Mouse (Mus musculus) ES-E14 (cell line): ENCODE measurements around the gene Kdsr. TPM values are rescaled to one million over a fixed set of nuclear protein-coding genes. Genes with fewer than 3 reads are reported as not detected.

ENCODE experiments used
- DNase-seq: peaks from one replicate; pipeline ENCODE4 v3.0.0-alpha.2; 2013; ENCODE audit warnings: low read depth, low spot score
- H3K27ac ChIP-seq: 2 replicates; pipeline ENCODE4 v1.5.1; 2012; ENCODE audit warnings: low read depth, mild to moderate bottlenecking, low read length, moderate library complexity, mixed read lengths; ENCODE audit not compliant: poor library complexity, insufficient read depth, severe bottlenecking
- H3K36me3 ChIP-seq: 2 replicates; pipeline ENCODE4 v1.6.1; 2012; ENCODE audit warnings: mild to moderate bottlenecking, low read length, moderate library complexity, mixed read lengths; ENCODE audit not compliant: control insufficient read depth, poor library complexity, insufficient read depth, severe bottlenecking
- H3K4me1 ChIP-seq, 2 experiments: fragments of 150-350 bp in 1 of 2; sonication (generic) in 1 of 2; 2 replicates each; pipeline ENCODE4 v1.6.1; 2012; ENCODE audit warnings: low read length in 2 of 2, mild to moderate bottlenecking in 1 of 2, mixed read lengths in 1 of 2; ENCODE audit not compliant: control insufficient read depth in 2 of 2, insufficient read depth in 2 of 2, poor library complexity in 1 of 2
- H3K4me3 ChIP-seq, 2 experiments: fragments of 150-350 bp in 1 of 2; sonication (generic) in 1 of 2; 2 replicates each; pipeline ENCODE4 v1.5.1; 2012; ENCODE audit warnings: low read length in 2 of 2, low read depth in 1 of 2, mild to moderate bottlenecking in 1 of 2, mixed read lengths in 1 of 2; ENCODE audit not compliant: insufficient read depth in 1 of 2, poor library complexity in 1 of 2, severe bottlenecking in 1 of 2
- H3K9ac ChIP-seq: 2 replicates; pipeline ENCODE4 v1.6.1; 2012; ENCODE audit warnings: low read depth, mild to moderate bottlenecking, low read length, mixed read lengths; ENCODE audit not compliant: poor library complexity, insufficient read depth, severe bottlenecking
- H3K9me3 ChIP-seq: fragments of 150-350 bp; sonication (generic); 2 replicates; pipeline ENCODE4 v1.6.1; 2012; ENCODE audit warnings: low read depth, mild to moderate bottlenecking, low read length; ENCODE audit not compliant: control insufficient read depth, insufficient read depth
- CHD2 ChIP-seq: IDR thresholded peaks from 2 replicates; pipeline ENCODE4 v1.6.1; 2014; ENCODE audit warnings: mild to moderate bottlenecking, low read depth, low read length, inconsistent platforms
- HCFC1 ChIP-seq: IDR thresholded peaks from 2 replicates; pipeline ENCODE4 v1.6.1; 2012; ENCODE audit warnings: low read length, inconsistent platforms, borderline replicate concordance; ENCODE audit not compliant: insufficient read depth
- MAFK ChIP-seq: IDR thresholded peaks from 2 replicates; pipeline ENCODE4 v1.6.1; 2014; ENCODE audit warnings: mild to moderate bottlenecking, low read depth, low read length, inconsistent platforms; ENCODE audit not compliant: insufficient read depth
- ZC3H11A ChIP-seq: IDR thresholded peaks from 2 replicates; pipeline ENCODE4 v1.6.1; 2012; ENCODE audit warnings: low read depth, mild to moderate bottlenecking, inconsistent platforms, low read length, borderline replicate concordance
- ZNF384 ChIP-seq: IDR thresholded peaks from 2 replicates; pipeline ENCODE4 v1.6.1; 2012; ENCODE audit warnings: low read depth, low read length, inconsistent platforms
- in situ Hi-C, 2 experiments: fragments of 600-800 bp; cut with MboI; formaldehyde crosslinking; loops; one replicate each; pipeline ENCODE4 v1.15.1; 2025; ENCODE audit warnings: low sequenced_read_pairs in 2 of 2, inconsistent platforms in 1 of 2; ENCODE audit not compliant: unreplicated experiment in 2 of 2
- total RNA-seq: library from RNA; depleted of rRNA; stranded (reverse); fragments of 300-350 nt; gene quantifications from 2 replicates; pipeline ENCODE4 v1.2.3, GENCODE M21; 2012

Kdsr gene
- total RNA-seq, 1 experiment = 29.9 TPM

DNA sequence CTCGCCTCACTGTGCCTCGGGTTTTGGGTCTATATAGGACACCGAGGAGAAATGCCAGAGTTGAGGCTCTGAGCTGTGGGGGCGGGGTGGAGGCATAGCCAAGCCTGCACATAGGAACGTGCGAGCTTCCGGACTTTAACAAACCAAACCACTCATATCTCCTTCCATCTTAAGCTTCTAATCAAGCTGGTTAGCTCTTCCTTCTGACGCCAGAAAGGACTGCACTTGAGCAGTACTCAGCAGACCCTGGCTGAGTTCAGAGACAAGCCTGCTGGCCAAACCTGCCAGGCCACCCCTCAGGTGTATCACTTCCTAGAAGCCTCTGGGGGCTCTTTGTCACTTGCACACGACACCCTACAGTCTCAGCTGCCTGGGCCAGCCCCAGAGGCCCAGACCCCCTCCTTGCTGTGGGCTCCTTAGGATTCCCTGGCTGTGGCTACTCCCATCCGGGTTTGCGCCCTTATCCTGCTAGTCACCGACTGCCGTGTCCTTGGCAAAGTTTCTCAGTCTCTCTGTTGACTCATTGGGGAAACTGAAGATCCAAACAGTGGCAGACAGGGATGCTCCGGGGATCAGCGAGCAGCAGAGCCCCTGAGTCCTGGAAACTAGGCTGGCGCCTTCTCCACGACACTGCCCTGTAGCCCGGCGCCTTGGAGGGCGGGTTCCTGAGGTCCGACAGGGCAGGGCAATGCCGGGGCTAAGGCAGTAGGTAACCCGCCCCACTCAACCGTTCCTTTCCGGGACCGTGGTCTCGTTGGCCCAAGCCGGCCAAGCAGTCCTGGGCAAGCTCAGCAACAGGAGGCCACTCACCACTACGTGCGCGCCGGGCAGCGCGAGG lies 574 bp downstream of the Kdsr start:
- peak; percentile 20 for DNase-seq
- peak overlapping the region; percentile 76 to 87 for H3K4me3 ChIP-seq

DNA sequence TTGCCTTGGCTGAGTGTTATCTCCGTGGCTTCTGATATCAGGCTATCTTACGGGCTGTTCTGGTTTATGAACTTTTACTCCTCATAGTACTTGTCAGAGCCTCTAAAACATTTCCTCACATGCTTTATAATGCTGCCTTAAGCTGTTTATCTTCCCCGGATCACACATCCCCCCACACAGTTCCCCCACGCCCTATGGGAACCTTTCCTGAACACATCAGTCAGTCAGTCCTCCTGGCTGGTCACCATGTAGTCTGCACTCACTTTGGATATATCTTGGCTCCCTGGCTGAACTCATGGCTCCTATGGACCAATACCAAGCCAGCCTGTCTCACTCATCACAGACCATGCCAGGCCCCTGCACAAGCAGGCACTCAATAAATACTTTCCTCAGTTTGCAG lies 2.9 kb downstream of the Kdsr start:
- in situ Hi-C loops = no loop called here
- no peaks in the 10 kb centered on the region for H3K9me3 ChIP-seq

More for the DNA sequence above, 574 bp downstream of the Kdsr start:
- peaks cover 0 to 2% of the 10 kb centered on the region in 2 experiments; a peak in 1 of 4 replicates for H3K4me1 ChIP-seq
- H3K27ac ChIP-seq = peak overlapping the region; percentile 6; the same call in 1 of the 2 replicates
- TF ChIP-seq HCFC1 (no peak), CHD2 (no peak), ZC3H11A (no peak), MAFK (no peak), ZNF384 (no peak)
- H3K36me3 ChIP-seq = peaks cover 7% of the 10 kb centered on the region; the same call in 1 of the 2 replicates
- peak overlapping the region; percentile 84 for H3K9ac ChIP-seq
- in situ Hi-C loops = no loop called here
- H3K9me3 ChIP-seq = no peaks in the 10 kb centered on the region

DNA sequence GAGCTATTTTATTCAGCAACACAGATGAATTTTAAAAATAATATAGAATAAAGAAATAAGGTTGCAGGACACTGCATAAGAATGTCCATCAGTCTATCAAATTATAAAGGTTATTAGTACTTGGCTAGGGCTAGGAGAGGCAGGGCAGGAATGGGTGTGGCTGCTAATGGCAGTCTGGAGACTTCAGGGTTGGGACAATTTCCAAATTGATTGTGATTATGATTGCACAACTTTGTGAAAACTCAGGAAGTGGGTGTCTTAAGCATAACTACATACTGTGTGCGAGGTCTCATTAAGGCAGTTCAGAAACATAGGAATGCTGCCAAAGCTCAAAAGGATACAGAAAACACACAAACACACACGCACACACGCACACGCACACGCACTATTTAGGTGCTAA lies 7.5 kb downstream of the Kdsr start:
- Histone ChIP-seq H3K36me3 (peaks cover 15% of the 10 kb centered on the region; the same call in 1 of the 2 replicates), H3K9me3 (no peaks in the 10 kb centered on the region), H3K9ac (no peak overlapping the region), H3K27ac (no peak overlapping the region), H3K4me1 (no peaks in the 10 kb centered on the region), H3K4me3 (no peak overlapping the region)
- in situ Hi-C loops = no loop called here
- DNase-seq = no peak
- no peak for TF ChIP-seq HCFC1
- no peak for TF ChIP-seq ZC3H11A
- TF ChIP-seq ZNF384 = no peak
- no peak for TF ChIP-seq CHD2
- no peak for TF ChIP-seq MAFK

More for the DNA sequence above, 2.9 kb downstream of the Kdsr start:
- Histone ChIP-seq H3K4me1 (peaks cover 0 to 2% of the 10 kb centered on the region in 2 experiments; a peak in 1 of 4 replicates), H3K4me3 (no peak overlapping the region), H3K27ac (no peak overlapping the region), H3K9ac (no peak overlapping the region), H3K36me3 (peaks cover 11% of the 10 kb centered on the region; the same call in 1 of the 2 replicates)
- TF ChIP-seq ZC3H11A (no peak), HCFC1 (no peak), CHD2 (no peak), ZNF384 (no peak), MAFK (no peak)
- no peak for DNase-seq

DNA sequence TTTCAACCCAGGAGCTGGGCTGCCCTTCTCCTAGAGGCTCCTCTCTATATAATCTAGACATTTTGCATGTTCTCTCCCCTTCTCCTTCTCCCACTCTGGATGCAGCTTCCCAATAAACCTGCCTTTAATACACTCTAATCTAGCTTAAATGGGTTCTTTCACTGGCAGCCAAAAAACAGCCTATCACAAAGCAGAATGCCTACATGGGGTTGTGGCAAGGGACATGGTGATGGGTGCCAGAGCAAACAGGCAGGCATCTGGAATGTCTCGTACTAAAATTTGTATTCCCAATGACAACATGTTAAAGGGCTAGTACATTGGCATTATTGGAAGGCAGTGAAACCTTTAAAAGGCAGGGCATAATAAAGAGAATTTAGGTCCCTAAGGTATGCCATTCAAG lies 8.9 kb downstream of the Kdsr start:
- Histone ChIP-seq H3K4me3 (no peak overlapping the region), H3K4me1 (no peaks in the 10 kb centered on the region), H3K9me3 (no peaks in the 10 kb centered on the region), H3K9ac (no peak overlapping the region), H3K27ac (no peak overlapping the region), H3K36me3 (peaks cover 23% of the 10 kb centered on the region)
- TF ChIP-seq ZC3H11A (no peak), MAFK (no peak), ZNF384 (no peak), CHD2 (no peak), HCFC1 (no peak)
- in situ Hi-C loops = no loop called here
- DNase-seq = no peak
